Mouse (Mus musculus) heart, embryonic 16.5 days (tissue): Measurements from ENCODE around the gene Tssc4. TPM values are rescaled to one million over a fixed set of nuclear protein-coding genes. Genes with fewer than 3 reads are reported as not detected.

Source experiments
- polyA plus RNA-seq: library from polyadenylated mRNA; unstranded; fragments of >200 nt; fragmentation: Nextera tagmentation; extraction: Ambion mirVana; gene quantifications from 2 replicates; pipeline ENCODE4 v1.2.1, GENCODE M21; 2015

Tssc4 gene
- polyA plus RNA-seq, 1 experiment from 2014 or later = 59.2 TPM

Other genes with a start within 250 kb of the Tssc4 start
- gene Th, start 138.1 kb upstream of the Tssc4 start, polyA plus RNA-seq = 0.28 and 0.31 TPM in 2 replicates
- 0.80 and 0.91 TPM in 2 replicates for gene Ascl2, start 100.0 kb upstream of the Tssc4 start, polyA plus RNA-seq
- gene Tspan32, start 64.2 kb upstream of the Tssc4 start, polyA plus RNA-seq = 2.5 and 2.9 TPM in 2 replicates
- 878 and 900 TPM in 2 replicates for gene Cd81, start 16.5 kb upstream of the Tssc4 start, polyA plus RNA-seq
- gene Trpm5, start 25.4 kb downstream of the Tssc4 start, polyA plus RNA-seq = 3.1 and 3.7 TPM in 2 replicates
- gene Kcnq1, start 37.1 kb downstream of the Tssc4 start, polyA plus RNA-seq = 34.6 and 34.9 TPM in 2 replicates